Mouse (Mus musculus) thymus, adult 2 months (tissue): ENCODE results near the gene Kat2b. TPM values are rescaled to one million over a fixed set of nuclear protein-coding genes. Genes with fewer than 3 reads are reported as not detected.

ENCODE experiments used
- DNase-seq: peaks from one replicate; pipeline ENCODE4 v3.0.0; 2021
- H3K27ac ChIP-seq: fragments of 200-500 bp; 2 replicates; pipeline ENCODE4 v1.5.1; 2012; ENCODE audit warnings: low read length, control low read depth; ENCODE audit not compliant: control insufficient read depth, insufficient read depth
- H3K27me3 ChIP-seq: fragments of 200-500 bp; 2 replicates; pipeline ENCODE4 v1.6.1; 2012; ENCODE audit warnings: mild to moderate bottlenecking, low read length, moderate library complexity, mixed read lengths; ENCODE audit not compliant: control insufficient read depth, insufficient read depth
- H3K36me3 ChIP-seq: fragments of 200-500 bp; 2 replicates; pipeline ENCODE4 v1.6.1; 2012; ENCODE audit warnings: mild to moderate bottlenecking, low read length, moderate library complexity; ENCODE audit not compliant: control insufficient read depth, insufficient read depth
- H3K4me1 ChIP-seq: fragments of 200-500 bp; replicated peaks from 2 replicates; pipeline ENCODE4 v1.6.1; 2012; ENCODE audit warnings: low read length; ENCODE audit not compliant: control insufficient read depth, insufficient read depth
- H3K4me3 ChIP-seq: fragments of 200-500 bp; 2 replicates; pipeline ENCODE4 v1.5.1; 2012; ENCODE audit warnings: mild to moderate bottlenecking, low read length, control low read depth, moderate library complexity; ENCODE audit not compliant: control insufficient read depth, insufficient read depth
- CTCF ChIP-seq: fragments of 200-500 bp; IDR thresholded peaks from 2 replicates; pipeline ENCODE4 v1.5.1; 2012; ENCODE audit warnings: mild to moderate bottlenecking, control low read depth, low read length, moderate library complexity, borderline replicate concordance; ENCODE audit not compliant: control insufficient read depth, poor library complexity, insufficient read depth; ENCODE audit errors: extremely low read depth
- POLR2A ChIP-seq: fragments of 200-500 bp; IDR thresholded peaks from 2 replicates; pipeline ENCODE4 v1.6.1; 2012; ENCODE audit warnings: mild to moderate bottlenecking, low read length, control low read depth, moderate library complexity; ENCODE audit not compliant: control insufficient read depth, poor library complexity, insufficient read depth; ENCODE audit errors: extremely low read depth
- WGBS: fragments of 180-500 bp; shearing (Covaris S2); methylation state at CpG from one replicate; pipeline ENCODE4 v1.1.7; 2018; 5-methylcytosine and 5-hydroxymethylcytosine counted together
- polyA plus RNA-seq: library from polyadenylated mRNA; depleted of rRNA; stranded (reverse); fragments of >200 nt; gene quantifications from 2 replicates; pipeline ENCODE4 v1.2.3, GENCODE M21; 2012

Kat2b gene
- polyA plus RNA-seq, 1 experiment: 13.1 TPM

- Histone ChIP-seq H3K36me3 (peaks cover 32% of the 10 kb centered on the region), H3K4me1 (no peaks in the 10 kb centered on the region), H3K4me3 (no peak overlapping the region), H3K27ac (no peak overlapping the region), H3K27me3 (no peaks in the 10 kb centered on the region)
- TF ChIP-seq POLR2A (no peak), CTCF (no peak)
- 96% methylated on average over 4 of the region's 4 CpGs for WGBS
- DNase-seq: no peak
Observed at GRCm38 (mm10) chr17:53627497-53627896, 60.8 kb downstream of the Kat2b start.

GRCm38 (mm10) chr17:53628131-53628530 is 61.5 kb downstream of the Kat2b start:
- Histone ChIP-seq H3K4me1 (no peaks in the 10 kb centered on the region), H3K27ac (no peak overlapping the region), H3K4me3 (no peak overlapping the region), H3K36me3 (peaks cover 39% of the 10 kb centered on the region), H3K27me3 (no peaks in the 10 kb centered on the region)
- no peak for DNase-seq
- TF ChIP-seq POLR2A (no peak), CTCF (no peak)
- 94% methylated on average over 5 of the region's 5 CpGs for WGBS

GRCm38 (mm10) chr17:53631344-53631743 is 64.7 kb downstream of the Kat2b start:
- H3K4me3 ChIP-seq: no peak overlapping the region
- peaks cover 43% of the 10 kb centered on the region for H3K36me3 ChIP-seq
- TF ChIP-seq CTCF (no peak), POLR2A (no peak)
- H3K27me3 ChIP-seq: no peaks in the 10 kb centered on the region
- no peak overlapping the region for H3K27ac ChIP-seq
- DNase-seq: no peak
- no peaks in the 10 kb centered on the region for H3K4me1 ChIP-seq

- H3K27ac ChIP-seq: no peak overlapping the region
Observed at GRCm38 (mm10) chr17:53643360-53643759, 76.7 kb downstream of the Kat2b start.

GRCm38 (mm10) chr17:53650251-53650661 is 83.6 kb downstream of the Kat2b start:
- no peaks in the 10 kb centered on the region for H3K27me3 ChIP-seq
- no peak for DNase-seq
- H3K27ac ChIP-seq: no peak overlapping the region
- 55% methylated on average over 2 of the region's 2 CpGs for WGBS
- no peak for TF ChIP-seq CTCF
- TF ChIP-seq POLR2A: no peak
- H3K4me1 ChIP-seq: no peaks in the 10 kb centered on the region
- peaks cover 68% of the 10 kb centered on the region for H3K36me3 ChIP-seq
- H3K4me3 ChIP-seq: no peak overlapping the region

More at GRCm38 (mm10) chr17:53643360-53643759, 76.7 kb downstream of the Kat2b start:
- no peak for DNase-seq
- WGBS: 98% methylated on average over 4 of the region's 4 CpGs
- no peaks in the 10 kb centered on the region for H3K4me1 ChIP-seq
- no peak overlapping the region for H3K4me3 ChIP-seq
- peaks cover 86% of the 10 kb centered on the region for H3K36me3 ChIP-seq
- H3K27me3 ChIP-seq: no peaks in the 10 kb centered on the region
- TF ChIP-seq CTCF (no peak), POLR2A (no peak)

GRCm38 (mm10) chr17:53654596-53654995 is 87.9 kb downstream of the Kat2b start:
- TF ChIP-seq CTCF (no peak), POLR2A (no peak)
- Histone ChIP-seq H3K4me1 (no peaks in the 10 kb centered on the region), H3K27ac (no peak overlapping the region), H3K27me3 (no peaks in the 10 kb centered on the region), H3K36me3 (peaks cover 61% of the 10 kb centered on the region), H3K4me3 (no peak overlapping the region)
- 96% methylated on average over 4 of the region's 4 CpGs for WGBS
- no peak for DNase-seq

- no peak for TF ChIP-seq CTCF
- no peak for TF ChIP-seq POLR2A
- H3K27ac ChIP-seq: no peak overlapping the region
- peaks cover 59% of the 10 kb centered on the region for H3K36me3 ChIP-seq
- H3K4me1 ChIP-seq: no peaks in the 10 kb centered on the region
- no peaks in the 10 kb centered on the region for H3K27me3 ChIP-seq
- DNase-seq: no peak
- no peak overlapping the region for H3K4me3 ChIP-seq
- WGBS: 96% methylated on average over 6 of the region's 6 CpGs
Observed at GRCm38 (mm10) chr17:53655081-53655480, 88.4 kb downstream of the Kat2b start.
